Mouse (Mus musculus) kidney, postnatal 0 days (tissue): Measurements from ENCODE around the gene 2410015M20Rik. TPM values are rescaled to one million over a fixed set of nuclear protein-coding genes. Genes with fewer than 3 reads are reported as not detected.
A peak's percentile ranks its signal among the peaks of the same experiment; 100 is the strongest.

ENCODE experiments used
- ATAC-seq: fragments of 200-750 bp; cut with Nextera tagmentation; replicated peaks from 2 replicates; pipeline ENCODE4 v1.8.0; 2017; ENCODE audit warnings: low read depth, moderate number of reproducible peaks, moderate TSS enrichment, moderate library complexity; ENCODE audit not compliant: low FRiP score
- DNase-seq: peaks from one replicate; pipeline ENCODE4 v3.0.0-alpha.2; 2016; ENCODE audit warnings: low spot score
- H3K27ac ChIP-seq: fragments of 300-500 bp; sonication (generic); 2 replicates; pipeline ENCODE4 v1.5.1; 2014; ENCODE audit warnings: mild to moderate bottlenecking
- H3K27me3 ChIP-seq: fragments of 300-500 bp; sonication (generic); 2 replicates; pipeline ENCODE4 v1.6.1; 2014; ENCODE audit warnings: low read length, mixed read lengths; ENCODE audit not compliant: insufficient read depth
- H3K36me3 ChIP-seq: fragments of 300-500 bp; sonication (generic); 2 replicates; pipeline ENCODE4 v1.6.1; 2014; ENCODE audit warnings: low read length, mixed read lengths; ENCODE audit not compliant: insufficient read depth
- H3K4me1 ChIP-seq: fragments of 300-500 bp; sonication (generic); replicated peaks from 2 replicates; pipeline ENCODE4 v1.6.1; 2014; ENCODE audit warnings: antibody characterized with exemption, low read length, mixed read lengths; ENCODE audit not compliant: insufficient read depth
- H3K4me2 ChIP-seq: fragments of 300-500 bp; sonication (generic); 2 replicates; pipeline ENCODE4 v1.6.1; 2014; ENCODE audit warnings: mild to moderate bottlenecking, low read length, moderate library complexity, mixed read lengths
- H3K4me3 ChIP-seq: fragments of 300-500 bp; sonication (generic); replicated peaks from 2 replicates; pipeline ENCODE4 v1.5.1; 2014; ENCODE audit warnings: low read depth, low read length
- H3K9ac ChIP-seq: fragments of 300-500 bp; sonication (generic); 2 replicates; pipeline ENCODE4 v1.6.1; 2014; ENCODE audit warnings: low read depth, low read length
- H3K9me3 ChIP-seq: fragments of 300-500 bp; sonication (generic); replicated peaks from 2 replicates; pipeline ENCODE4 v1.6.1; 2016; ENCODE audit warnings: low read length, inconsistent platforms, mixed read lengths
- CTCF ChIP-seq: IDR thresholded peaks from 2 replicates; pipeline ENCODE4 v1.5.1; 2016; ENCODE audit warnings: antibody characterized with exemption, low read depth, mild to moderate bottlenecking, moderate library complexity
- WGBS: fragments of 180-500 bp; shearing (Covaris S2); extraction: QIAGEN DNeasy Blood & Tissue Kit; methylation state at CpG from one replicate; pipeline ENCODE4 v1.1.7; 2014; 5-methylcytosine and 5-hydroxymethylcytosine counted together
- polyA plus RNA-seq: library from polyadenylated mRNA; unstranded; fragments of >200 nt; fragmentation: Nextera tagmentation; extraction: Ambion mirVana; gene quantifications from 2 replicates; pipeline ENCODE4 v1.2.1, GENCODE M21; 2015

The 2410015M20Rik gene
- polyA plus RNA-seq, 1 experiment from 2014 or later = 467 TPM

DNA sequence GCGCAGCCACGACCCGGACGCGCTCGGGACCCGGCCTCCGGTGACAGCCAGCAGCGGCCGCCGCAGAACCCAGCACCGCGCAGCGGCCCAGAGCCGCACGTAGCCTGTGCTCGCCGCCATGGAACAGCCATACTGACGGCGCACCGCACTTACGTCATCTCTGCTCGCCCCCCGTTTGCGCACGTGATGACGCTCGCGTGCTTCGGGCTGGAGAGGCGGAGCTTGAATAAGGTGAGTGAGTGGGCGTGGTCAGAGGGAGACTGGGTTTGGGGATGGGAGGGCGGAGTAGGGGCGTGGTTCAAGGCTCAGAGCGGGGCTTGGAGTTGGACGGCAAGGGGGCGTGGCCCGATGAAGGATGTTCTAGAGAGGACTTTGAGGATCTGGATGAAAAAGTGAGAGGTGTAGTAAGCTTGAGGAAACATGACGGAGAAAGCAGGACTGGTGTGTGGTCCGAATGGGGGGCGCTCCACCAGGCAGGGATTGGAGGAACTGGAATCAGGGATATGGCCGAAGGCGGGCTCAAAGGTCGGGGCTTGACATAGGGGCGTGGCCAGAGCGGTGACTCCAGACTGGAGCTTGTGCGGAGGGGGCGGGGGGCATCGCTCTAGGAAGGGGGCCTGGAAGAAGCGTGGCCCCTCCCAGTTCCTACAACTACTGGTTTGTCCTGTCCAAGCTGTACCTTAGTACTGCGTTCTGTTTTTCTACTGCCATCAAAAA, 17.3 kb upstream of the 2410015M20Rik start, which contains the start of gene Lonp1:
Lonp1 (minus strand) TSS at position 134 of the 717 bp plus-strand sequence.
- H3K9ac ChIP-seq = peak within 1 kb of the TSS; percentile 83
- TF ChIP-seq CTCF = no peak

DNA sequence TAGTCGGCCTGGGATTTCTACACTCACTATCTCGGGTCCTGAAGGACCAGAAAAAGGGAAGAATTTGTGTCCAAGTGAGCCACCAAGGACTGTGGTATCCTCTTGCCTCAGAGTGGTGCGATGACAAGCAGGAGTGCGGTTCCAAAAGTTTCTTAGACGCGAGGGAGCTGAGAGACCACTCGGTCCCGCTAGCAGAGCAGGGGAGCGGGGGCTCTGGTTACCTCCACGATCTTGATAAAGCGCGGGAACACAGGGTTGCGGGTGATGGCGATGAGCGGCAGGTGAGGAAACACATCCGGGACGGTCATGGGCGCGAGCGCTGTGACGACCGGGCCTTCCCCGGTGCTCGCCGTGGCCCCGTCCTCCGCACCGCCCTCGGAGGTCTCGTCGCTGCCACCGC, 16.7 kb upstream of the 2410015M20Rik start:
- Histone ChIP-seq H3K36me3 (0 out of 2 replicates have a peak, but pooled peaks cover 12% of the 10 kb centered on the region), H3K4me1 (0 out of 2 replicates have a peak, but pooled peaks cover 8% of the 10 kb centered on the region), H3K27ac (0 out of 2 replicates have a peak overlapping the region, but pooled peaks have one; percentile 47), H3K9ac (peak overlapping the region; percentile 83), H3K4me3 (peak overlapping the region; percentile 79), H3K27me3 (no peaks in the 10 kb centered on the region), H3K4me2 (peak overlapping the region; percentile 87), H3K9me3 (no peaks in the 10 kb centered on the region)
- DNase-seq (no peak), ATAC-seq (no peak; the same call in 1 of the 2 replicates)
- TF ChIP-seq CTCF = no peak
- under 1% methylated on average over 32 of the region's 32 CpGs for WGBS

More for the DNA sequence above, 17.3 kb upstream of the 2410015M20Rik start, which contains the start of gene Lonp1:
- Histone ChIP-seq H3K27me3 (no peaks in the 10 kb centered on the region), H3K36me3 (0 out of 2 replicates have a peak, but pooled peaks cover 8% of the 10 kb centered on the region), H3K4me3 (peak within 1 kb of the TSS; percentile 79), H3K27ac (peak within 1 kb of the TSS; percentile 87), H3K4me1 (0 out of 2 replicates have a peak, but pooled peaks cover 8% of the 10 kb centered on the region), H3K9me3 (no peaks in the 10 kb centered on the region), H3K4me2 (peak within 1 kb of the TSS; percentile 87)
- ATAC-seq (peak; percentile 92), DNase-seq (peak; percentile 99)
- under 1% methylated on average over 51 of the region's 51 CpGs for WGBS

GRCm38 (mm10) chr17:56625495-56625894, 15.9 kb upstream of the 2410015M20Rik start:
- H3K9ac ChIP-seq = no peak overlapping the region
- no peaks in the 10 kb centered on the region for H3K27me3 ChIP-seq
- no peak overlapping the region for H3K4me3 ChIP-seq
- 85% methylated on average over 3 of the region's 3 CpGs for WGBS
- no peak overlapping the region for H3K27ac ChIP-seq
- H3K36me3 ChIP-seq = 0 out of 2 replicates have a peak, but pooled peaks cover 12% of the 10 kb centered on the region
- no peaks in the 10 kb centered on the region for H3K9me3 ChIP-seq
- TF ChIP-seq CTCF = no peak
- ATAC-seq (no peak), DNase-seq (no peak)
- H3K4me2 ChIP-seq = peak overlapping the region; percentile 87
- H3K4me1 ChIP-seq = 0 out of 2 replicates have a peak, but pooled peaks cover 8% of the 10 kb centered on the region

DNA sequence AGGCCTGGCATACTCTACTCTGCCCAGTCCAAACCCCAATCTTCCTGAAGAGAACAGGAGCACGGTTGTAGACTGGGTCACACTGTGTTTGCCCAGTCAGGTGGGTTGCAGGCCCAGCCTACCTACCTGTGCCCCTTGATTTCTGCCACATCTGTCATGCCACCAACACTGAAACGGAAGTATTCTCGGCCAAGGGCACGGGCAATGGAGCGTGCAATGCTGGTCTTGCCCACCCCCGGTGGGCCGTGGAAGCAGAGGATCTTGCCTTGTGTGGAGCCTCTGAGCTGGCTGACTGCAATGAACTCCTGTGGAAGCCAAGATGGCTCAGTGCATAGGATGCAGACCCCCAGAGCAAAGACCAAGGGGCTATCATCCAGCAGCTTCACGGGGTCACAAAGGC, 8.1 kb upstream of the 2410015M20Rik start:
- ATAC-seq (no peak), DNase-seq (no peak)
- 66% methylated on average over 8 of the region's 8 CpGs for WGBS
- H3K9me3 ChIP-seq = no peaks in the 10 kb centered on the region
- peaks cover 61% of the 10 kb centered on the region for H3K36me3 ChIP-seq
- H3K4me2 ChIP-seq = no peak overlapping the region
- H3K9ac ChIP-seq = no peak overlapping the region
- H3K27ac ChIP-seq = no peak overlapping the region
- no peak for TF ChIP-seq CTCF
- no peaks in the 10 kb centered on the region for H3K27me3 ChIP-seq
- H3K4me1 ChIP-seq = peaks cover 7% of the 10 kb centered on the region
- H3K4me3 ChIP-seq = no peak overlapping the region

DNA sequence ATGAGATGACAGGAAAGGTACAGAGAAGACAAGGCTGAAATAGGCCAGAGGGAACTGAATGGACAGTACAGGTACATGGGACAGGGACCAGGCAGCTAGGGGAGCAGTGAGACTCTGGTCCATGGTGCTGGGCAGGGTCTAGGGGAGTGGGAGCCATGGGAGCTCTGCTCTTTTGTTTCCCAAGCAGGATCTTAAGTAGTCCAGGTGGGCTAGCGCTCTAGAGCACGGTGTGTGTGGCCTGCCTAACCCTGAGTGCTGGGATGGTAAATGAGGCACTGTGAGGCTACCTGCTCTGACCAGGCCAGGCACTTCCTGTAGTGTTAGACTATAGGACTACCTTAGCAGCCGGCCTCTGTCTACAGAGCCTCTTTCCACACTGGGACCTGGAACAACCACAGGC, 7.2 kb upstream of the 2410015M20Rik start:
- Histone ChIP-seq H3K9ac (no peak overlapping the region), H3K4me3 (no peak overlapping the region), H3K36me3 (peaks cover 54% of the 10 kb centered on the region), H3K27ac (no peak overlapping the region), H3K4me1 (peaks cover 7% of the 10 kb centered on the region), H3K4me2 (no peak overlapping the region), H3K9me3 (no peaks in the 10 kb centered on the region), H3K27me3 (no peaks in the 10 kb centered on the region)
- no peak for TF ChIP-seq CTCF
- WGBS = 84% methylated on average over 3 of the region's 3 CpGs
- ATAC-seq (no peak), DNase-seq (no peak)

GRCm38 (mm10) chr17:56615792-56616191, 6.2 kb upstream of the 2410015M20Rik start:
- Histone ChIP-seq H3K9ac (no peak overlapping the region), H3K27ac (no peak overlapping the region), H3K9me3 (no peaks in the 10 kb centered on the region), H3K4me2 (no peak overlapping the region), H3K36me3 (peaks cover 51% of the 10 kb centered on the region), H3K4me1 (peaks cover 7% of the 10 kb centered on the region), H3K4me3 (no peak overlapping the region), H3K27me3 (no peaks in the 10 kb centered on the region)
- ATAC-seq = no peak
- DNase-seq = no peak
- TF ChIP-seq CTCF = no peak
- 87% methylated on average over 4 of the region's 4 CpGs for WGBS
